Mouse (Mus musculus): ENCODE measurements at regions not wholly inside any gene's neighbourhood (a gene's known extent, or its start where the extent isn't known, plus 50 kb on each side); places are given as distances from the start of the nearest gene placed in this dataset.
A peak's percentile ranks its signal among the peaks of the same experiment; 100 is the strongest.

GRCm38 (mm10) chr2:17189169-17189568 lies 542.1 kb downstream of the Nebl start:
- H3K4me1 ChIP-seq (replicated peaks; ENCODE audit: low read depth, low read length), result no peaks in the 10 kb centered on the region
- no peaks in the 10 kb centered on the region for H3K9me3 ChIP-seq (ENCODE audit: low read length)
- TF ChIP-seq NANOG (IDR thresholded peaks at IDR 0.05; ENCODE audit: borderline replicate concordance, low read length) (no peak), POU5F1 (IDR thresholded peaks at IDR 0.05; ENCODE audit: borderline replicate concordance, low read length) (no peak), CTCF (conservative IDR thresholded peaks at IDR 0.05; ENCODE audit: low read length) (no peak)
- H3K4me3 ChIP-seq (replicated peaks; ENCODE audit: low read length), result no peak overlapping the region
- H3K36me3 ChIP-seq (ENCODE audit: insufficient read depth, low read length), result no peaks in the 10 kb centered on the region
- no peaks in the 10 kb centered on the region for H3K27me3 ChIP-seq (ENCODE audit: insufficient read depth, low read length)

GRCm38 (mm10) chr2:17187822-17188221 lies 543.4 kb downstream of the Nebl start:
- TF ChIP-seq CTCF (conservative IDR thresholded peaks at IDR 0.05; ENCODE audit: low read length) (peak; percentile 11; the same call in 1 of the 2 replicates), NANOG (IDR thresholded peaks at IDR 0.05; ENCODE audit: borderline replicate concordance, low read length) (no peak)
- no peaks in the 10 kb centered on the region for H3K36me3 ChIP-seq (ENCODE audit: insufficient read depth, low read length)
- no peak overlapping the region for H3K4me3 ChIP-seq (replicated peaks; ENCODE audit: low read length)
- H3K27me3 ChIP-seq (ENCODE audit: insufficient read depth, low read length), result no peaks in the 10 kb centered on the region
- no peaks in the 10 kb centered on the region for H3K4me1 ChIP-seq (replicated peaks; ENCODE audit: low read depth, low read length)
- H3K9me3 ChIP-seq (ENCODE audit: low read length), result no peaks in the 10 kb centered on the region

GRCm38 (mm10) chr2:17183696-17184095 lies 547.6 kb downstream of the Nebl start:
- Histone ChIP-seq H3K27me3 (ENCODE audit: insufficient read depth, low read length) (no peaks in the 10 kb centered on the region), H3K9me3 (ENCODE audit: low read length) (no peaks in the 10 kb centered on the region), H3K4me1 (replicated peaks; ENCODE audit: low read depth, low read length) (no peaks in the 10 kb centered on the region), H3K36me3 (ENCODE audit: insufficient read depth, low read length) (no peaks in the 10 kb centered on the region), H3K4me3 (replicated peaks; ENCODE audit: low read length) (no peak overlapping the region)
- TF ChIP-seq POU5F1 (IDR thresholded peaks at IDR 0.05; ENCODE audit: borderline replicate concordance, low read length), result no peak

GRCm38 (mm10) chr2:17181597-17181996 lies 549.7 kb downstream of the Nebl start:
- no peaks in the 10 kb centered on the region for H3K27me3 ChIP-seq (ENCODE audit: insufficient read depth, low read length)
- TF ChIP-seq CTCF (conservative IDR thresholded peaks at IDR 0.05; ENCODE audit: low read length) (peak; percentile 12; the same call in 1 of the 2 replicates), NANOG (IDR thresholded peaks at IDR 0.05; ENCODE audit: borderline replicate concordance, low read length) (no peak)
- H3K36me3 ChIP-seq (ENCODE audit: insufficient read depth, low read length), result no peaks in the 10 kb centered on the region
- no peak overlapping the region for H3K4me3 ChIP-seq (replicated peaks; ENCODE audit: low read length)
- H3K4me1 ChIP-seq (replicated peaks; ENCODE audit: low read depth, low read length), result no peaks in the 10 kb centered on the region
- H3K9me3 ChIP-seq (ENCODE audit: low read length), result no peaks in the 10 kb centered on the region

- H3K36me3 ChIP-seq (ENCODE audit: insufficient read depth, low read length), result no peaks in the 10 kb centered on the region
- peaks cover 11% of the 10 kb centered on the region for H3K4me1 ChIP-seq (replicated peaks; ENCODE audit: low read depth, low read length)
- TF ChIP-seq CTCF (conservative IDR thresholded peaks at IDR 0.05; ENCODE audit: low read length) (no peak), NANOG (IDR thresholded peaks at IDR 0.05; ENCODE audit: borderline replicate concordance, low read length) (no peak), POU5F1 (IDR thresholded peaks at IDR 0.05; ENCODE audit: borderline replicate concordance, low read length) (no peak)
- H3K9me3 ChIP-seq (ENCODE audit: low read length), result no peaks in the 10 kb centered on the region
- no peaks in the 10 kb centered on the region for H3K27me3 ChIP-seq (ENCODE audit: insufficient read depth, low read length)
- H3K4me3 ChIP-seq (replicated peaks; ENCODE audit: low read length), result no peak overlapping the region
These were observed 562.4 kb downstream of the Nebl start for GRCm38 (mm10) chr2:17168896-17169295.

- Histone ChIP-seq H3K27me3 (ENCODE audit: insufficient read depth, low read length) (no peaks in the 10 kb centered on the region), H3K36me3 (ENCODE audit: insufficient read depth, low read length) (no peaks in the 10 kb centered on the region), H3K4me1 (replicated peaks; ENCODE audit: low read depth, low read length) (peaks cover 11% of the 10 kb centered on the region), H3K9me3 (ENCODE audit: low read length) (no peaks in the 10 kb centered on the region), H3K4me3 (replicated peaks; ENCODE audit: low read length) (no peak overlapping the region)
- TF ChIP-seq NANOG (IDR thresholded peaks at IDR 0.05; ENCODE audit: borderline replicate concordance, low read length) (no peak), POU5F1 (IDR thresholded peaks at IDR 0.05; ENCODE audit: borderline replicate concordance, low read length) (no peak), CTCF (conservative IDR thresholded peaks at IDR 0.05; ENCODE audit: low read length) (no peak)
These were observed 566.2 kb downstream of the Nebl start for GRCm38 (mm10) chr2:17165016-17165415.

GRCm38 (mm10) chr2:17158463-17158862 lies 572.8 kb downstream of the Nebl start:
- no peaks in the 10 kb centered on the region for H3K4me1 ChIP-seq (replicated peaks; ENCODE audit: low read depth, low read length)
- TF ChIP-seq POU5F1 (IDR thresholded peaks at IDR 0.05; ENCODE audit: borderline replicate concordance, low read length), result no peak
- TF ChIP-seq CTCF (conservative IDR thresholded peaks at IDR 0.05; ENCODE audit: low read length), result no peak
- no peak for TF ChIP-seq NANOG (IDR thresholded peaks at IDR 0.05; ENCODE audit: borderline replicate concordance, low read length)
- no peaks in the 10 kb centered on the region for H3K27me3 ChIP-seq (ENCODE audit: insufficient read depth, low read length)
- no peaks in the 10 kb centered on the region for H3K36me3 ChIP-seq (ENCODE audit: insufficient read depth, low read length)
- H3K4me3 ChIP-seq (replicated peaks; ENCODE audit: low read length), result no peak overlapping the region
- peaks cover 14% of the 10 kb centered on the region for H3K9me3 ChIP-seq (ENCODE audit: low read length)

- no peak for TF ChIP-seq NANOG (IDR thresholded peaks at IDR 0.05; ENCODE audit: borderline replicate concordance, low read length)
- no peak for TF ChIP-seq CTCF (conservative IDR thresholded peaks at IDR 0.05; ENCODE audit: low read length)
- no peak for TF ChIP-seq POU5F1 (IDR thresholded peaks at IDR 0.05; ENCODE audit: borderline replicate concordance, low read length)
These were observed 573.9 kb downstream of the Nebl start for GRCm38 (mm10) chr2:17157336-17157735.

GRCm38 (mm10) chr2:17155596-17155995 lies 575.7 kb downstream of the Nebl start:
- TF ChIP-seq NANOG (IDR thresholded peaks at IDR 0.05; ENCODE audit: borderline replicate concordance, low read length) (no peak), CTCF (conservative IDR thresholded peaks at IDR 0.05; ENCODE audit: low read length) (no peak), POU5F1 (IDR thresholded peaks at IDR 0.05; ENCODE audit: borderline replicate concordance, low read length) (no peak)
- Histone ChIP-seq H3K9me3 (ENCODE audit: low read length) (peaks cover 20% of the 10 kb centered on the region), H3K4me1 (replicated peaks; ENCODE audit: low read depth, low read length) (no peaks in the 10 kb centered on the region), H3K4me3 (replicated peaks; ENCODE audit: low read length) (no peak overlapping the region), H3K36me3 (ENCODE audit: insufficient read depth, low read length) (no peaks in the 10 kb centered on the region), H3K27me3 (ENCODE audit: insufficient read depth, low read length) (no peaks in the 10 kb centered on the region)

More at GRCm38 (mm10) chr2:17157336-17157735, 573.9 kb downstream of the Nebl start:
- Histone ChIP-seq H3K9me3 (ENCODE audit: low read length) (peaks cover 20% of the 10 kb centered on the region), H3K36me3 (ENCODE audit: insufficient read depth, low read length) (no peaks in the 10 kb centered on the region), H3K4me1 (replicated peaks; ENCODE audit: low read depth, low read length) (no peaks in the 10 kb centered on the region), H3K27me3 (ENCODE audit: insufficient read depth, low read length) (no peaks in the 10 kb centered on the region), H3K4me3 (replicated peaks; ENCODE audit: low read length) (no peak overlapping the region)

All from E14TG2a.4 (cell line).